In genomic region chr1:33788493-33788892, GRCm38 (mm10) we compare ENCODE assay signal across 21 mouse cellular contexts. TPM values are rescaled to one million over a fixed set of nuclear protein-coding genes. Genes with fewer than 3 reads are reported as not detected.
A peak's percentile ranks its signal among the peaks of the same experiment; 100 is the strongest.
DNase-seq lines count a peak whose midpoint lies in the region; ATAC-seq and TF ChIP-seq lines count a peak whose summit lies in the region.
"Had no signal": no experiment of that assay in that cellular context is flagged by ENCODE, and none has a peak within 500 bp of the region (broad histone marks: within the 10 kb centered on the region; RNA-seq: fewer than 3 reads in every experiment).

No protein-coding gene starts in this region.

- H3K4me1 ChIP-seq in heart, embryonic 11.5 days (ENCODE audit: control insufficient read depth, insufficient read depth, low read length): no peaks in the 10 kb centered on the region
- H3K4me1 ChIP-seq in lung, embryonic 14.5 days (ENCODE audit: insufficient read depth): no peaks in the 10 kb centered on the region
- H3K4me1 ChIP-seq in lung, embryonic 16.5 days (replicated peaks; ENCODE audit: control insufficient read depth, insufficient read depth, low read length): peaks cover 7% of the 10 kb centered on the region
- peaks cover 2% of the 10 kb centered on the region; the same call in 1 of the 2 replicates for H3K4me1 ChIP-seq in cerebellum, adult 2 months (ENCODE audit: control insufficient read depth, insufficient read depth, low read length)
- H3K4me1 ChIP-seq: hindbrain, embryonic 12.5 days; limb, embryonic 12.5 days had no signal

- H3K9me3 ChIP-seq in heart, embryonic 11.5 days (replicated peaks; ENCODE audit: control insufficient read depth, low read length): no peaks in the 10 kb centered on the region
- no peaks in the 10 kb centered on the region for H3K9me3 ChIP-seq in lung, embryonic 14.5 days (ENCODE audit: low read depth, low read length)
- H3K9me3 ChIP-seq in lung, embryonic 16.5 days (ENCODE audit: control insufficient read depth, low read length): no peaks in the 10 kb centered on the region
- H3K9me3 ChIP-seq: hindbrain, embryonic 12.5 days; limb, embryonic 12.5 days had no signal

- peak; percentile 16 for DNase-seq in heart, postnatal 4 days
- DNase-seq in lung, embryonic 14.5 days: peak; percentile 88
- peak; percentile 48 to 64 for DNase-seq in lung, postnatal 4 days
- DNase-seq in layer of hippocampus, adult 9-10 months (ENCODE audit: low spot score): no peak
- no peak for DNase-seq in cerebellum, adult 2 months
- DNase-seq: adrenal gland, adult 8-10 months; cerebellum, adult 11-12 months; cerebellum, postnatal 14 days; kidney, postnatal 25 days; layer of hippocampus, postnatal 36 days; liver, postnatal 0 days had no signal

- no peak overlapping the region for H3K4me3 ChIP-seq in heart, embryonic 11.5 days (ENCODE audit: low read depth, low read length)
- no peak overlapping the region for H3K4me3 ChIP-seq in lung, embryonic 14.5 days (ENCODE audit: low read depth, low read length)
- H3K4me3 ChIP-seq in lung, embryonic 16.5 days (ENCODE audit: low read length): no peak overlapping the region
- no peak overlapping the region for H3K4me3 ChIP-seq in cerebellum, adult 2 months (replicated peaks; ENCODE audit: insufficient read depth, low read depth, low read length)
- H3K4me3 ChIP-seq: hindbrain, embryonic 12.5 days; layer of hippocampus, adult 2 months; limb, embryonic 12.5 days had no signal

- 47% methylated on average over 3 of the region's 3 CpGs for WGBS in heart, embryonic 11.5 days (ENCODE audit: insufficient replicate concordance)
- 26% methylated on average over 3 of the region's 3 CpGs for WGBS in lung, embryonic 14.5 days
- WGBS in lung, embryonic 16.5 days: 26% methylated on average over 3 of the region's 3 CpGs
- 32% methylated on average over 3 of the region's 3 CpGs for WGBS in cerebellum, adult 2 months

- TF ChIP-seq POLR2A in cerebellum, adult 2 months (IDR thresholded peaks at IDR 0.05; ENCODE audit: borderline replicate concordance, insufficient read depth, low read length): no peak

- no peaks in the 10 kb centered on the region for H3K36me3 ChIP-seq in heart, embryonic 11.5 days (ENCODE audit: control insufficient read depth, insufficient read depth, low read length)
- peaks cover 3% of the 10 kb centered on the region; the same call in 1 of the 2 replicates for H3K36me3 ChIP-seq in lung, embryonic 14.5 days (ENCODE audit: insufficient read depth)
- H3K36me3 ChIP-seq in lung, embryonic 16.5 days (ENCODE audit: control insufficient read depth, insufficient read depth, low read length): no peaks in the 10 kb centered on the region; the same call in 1 of the 2 replicates

- TF ChIP-seq CTCF in lung, embryonic 14.5 days (IDR thresholded peaks at IDR 0.05; ENCODE audit: low read depth): no peak
- TF ChIP-seq CTCF in cerebellum, adult 2 months (IDR thresholded peaks at IDR 0.05; ENCODE audit: borderline replicate concordance, insufficient read depth, low read depth, low read length): no peak

- no peaks in the 10 kb centered on the region for H3K27me3 ChIP-seq in heart, embryonic 11.5 days (ENCODE audit: control insufficient read depth, insufficient read depth, low read length)
- H3K27me3 ChIP-seq in lung, embryonic 14.5 days (ENCODE audit: insufficient read depth, low read length): no peaks in the 10 kb centered on the region
- no peaks in the 10 kb centered on the region for H3K27me3 ChIP-seq in lung, embryonic 16.5 days (ENCODE audit: control insufficient read depth, insufficient read depth, low read depth, low read length)
- no peaks in the 10 kb centered on the region for H3K27me3 ChIP-seq in cerebellum, adult 2 months (ENCODE audit: control insufficient read depth, insufficient read depth, low read length)
- H3K27me3 ChIP-seq: hindbrain, embryonic 12.5 days; limb, embryonic 12.5 days had no signal

- H3K27ac ChIP-seq in heart, embryonic 11.5 days (ENCODE audit: low read depth, low read length): no peak overlapping the region
- H3K27ac ChIP-seq in lung, embryonic 14.5 days (ENCODE audit: low read depth): peak overlapping the region; percentile 44; the same call in 1 of the 2 replicates
- peak overlapping the region; percentile 50 for H3K27ac ChIP-seq in lung, embryonic 16.5 days (ENCODE audit: low read length)
- H3K27ac ChIP-seq in cerebellum, adult 2 months (ENCODE audit: insufficient read depth, low read length): no peak overlapping the region
- H3K27ac ChIP-seq: hindbrain, embryonic 12.5 days; layer of hippocampus, adult 2 months; limb, embryonic 12.5 days; stomach, postnatal 0 days had no signal

- no peak for ATAC-seq in heart, embryonic 11.5 days (replicated peaks; ENCODE audit: insufficient number of reproducible peaks, low FRiP score, low TSS enrichment)
- ATAC-seq in lung, embryonic 14.5 days (ENCODE audit: insufficient read depth): peak; percentile 86; the same call in 1 of the 2 replicates
- peak; percentile 86 for ATAC-seq in lung, embryonic 16.5 days (ENCODE audit: low read depth)
- ATAC-seq: intestine, postnatal 0 days; liver, postnatal 0 days had no signal

- H3K9ac ChIP-seq in heart, embryonic 11.5 days (ENCODE audit: low read depth, low read length): no peak overlapping the region
- H3K9ac ChIP-seq in lung, embryonic 14.5 days: no peak overlapping the region
- H3K9ac ChIP-seq in lung, embryonic 16.5 days (ENCODE audit: low read length): no peak overlapping the region
- H3K9ac ChIP-seq: hindbrain, embryonic 12.5 days; limb, embryonic 12.5 days; liver, postnatal 0 days had no signal

- H3K4me2 ChIP-seq in heart, embryonic 11.5 days: no peak overlapping the region
- H3K4me2 ChIP-seq in lung, embryonic 14.5 days: no peak overlapping the region
- H3K4me2 ChIP-seq in lung, embryonic 16.5 days (ENCODE audit: low read depth, low read length): no peak overlapping the region
- H3K4me2 ChIP-seq: hindbrain, embryonic 12.5 days; limb, embryonic 12.5 days; liver, embryonic 11.5 days; midbrain, embryonic 11.5 days had no signal

RNA-seq across cellular contexts. Expression of gene Zfp451, which starts 25.9 kb away (rescaled TPM):
- total RNA-seq in heart, postnatal 4 days (2021): 10 to 100 TPM; 21.1 to 30.8 TPM
- polyA plus RNA-seq in heart, embryonic 11.5 days (2014; fragmentation: Nextera tagmentation; extraction: Ambion mirVana): 20.5 and 26.9 TPM in 2 replicates
- 32.4 and 34.3 TPM in 2 replicates for polyA plus RNA-seq in lung, embryonic 14.5 days (2014; fragmentation: Nextera tagmentation; extraction: Ambion mirVana)
- 22.4 and 23.3 TPM in 2 replicates for polyA plus RNA-seq in lung, embryonic 16.5 days (2015; fragmentation: Nextera tagmentation; extraction: Ambion mirVana)
- 21.2 and 21.9 TPM in 2 replicates for polyA plus RNA-seq in cerebellum, adult 2 months (2012; rRNA removed)

RNA-seq across cellular contexts. Expression of gene Bag2, which starts 30.9 kb away (rescaled TPM):
- total RNA-seq in heart, postnatal 4 days (2021): 10 to 100 TPM; 62.7 to 67.7 TPM
- polyA plus RNA-seq in heart, embryonic 11.5 days (2014; fragmentation: Nextera tagmentation; extraction: Ambion mirVana): 96.4 and 99.9 TPM in 2 replicates
- 39.4 and 43.8 TPM in 2 replicates for polyA plus RNA-seq in lung, embryonic 14.5 days (2014; fragmentation: Nextera tagmentation; extraction: Ambion mirVana)
- polyA plus RNA-seq in lung, embryonic 16.5 days (2015; fragmentation: Nextera tagmentation; extraction: Ambion mirVana): 39.0 and 39.3 TPM in 2 replicates
- 18.6 and 18.7 TPM in 2 replicates for polyA plus RNA-seq in cerebellum, adult 2 months (2012; rRNA removed)
- total RNA-seq: neutrophil, adult 5-6 weeks had no signal

Comparison
In these comparisons a context has a peak if more than half of its experiments do, and no peak if none do; other contexts are left out.
1. DNase-seq: peak in heart, postnatal 4 days (single experiment), lung, embryonic 14.5 days (single experiment) and lung, postnatal 4 days (2 of 2); none in layer of hippocampus, adult 9-10 months (single experiment) and cerebellum, adult 2 months (0 of 2).
2. H3K27ac ChIP-seq: peak in lung, embryonic 14.5 days (single experiment) and lung, embryonic 16.5 days (single experiment); none in heart, embryonic 11.5 days (single experiment) and cerebellum, adult 2 months (single experiment).